Mouse (Mus musculus): ENCODE measurements around the gene Myo18b. TPM values are rescaled to one million over a fixed set of nuclear protein-coding genes. Genes with fewer than 3 reads are reported as not detected.

The Myo18b gene
- total and polyA plus RNA-seq, 3 experiments, result not detected

- no peak for TF ChIP-seq MAZ (IDR thresholded peaks at IDR 0.05; ENCODE audit: low read depth, low read length)
- no peak for TF ChIP-seq USF2 (conservative IDR thresholded peaks at IDR 0.05; ENCODE audit: low read depth, low read length)
- TF ChIP-seq EP300 (IDR thresholded peaks at IDR 0.05; ENCODE audit: low read length), result no peak
- no peak for TF ChIP-seq ETS1 (conservative IDR thresholded peaks at IDR 0.05; ENCODE audit: low read depth, low read length)
- TF ChIP-seq CHD2 (IDR thresholded peaks at IDR 0.05; ENCODE audit: low read length), result no peak
- no peak for TF ChIP-seq UBTF (IDR thresholded peaks at IDR 0.05; ENCODE audit: low read depth, low read length)
- no peak for TF ChIP-seq ZC3H11A (IDR thresholded peaks at IDR 0.05; ENCODE audit: low read depth, low read length)
- TF ChIP-seq BHLHE40 (IDR thresholded peaks at IDR 0.05; ENCODE audit: low read depth, low read length), result no peak
- TF ChIP-seq SMC3 (IDR thresholded peaks at IDR 0.05; ENCODE audit: low read depth, low read length), result no peak
- dilution Hi-C loops (cut with MboI; ENCODE audit: extremely low pct_ligation_motif_present, extremely low pct_unique_long_range_greater_than_20kb, low sequenced_read_pairs) (no loop called here), in situ Hi-C loops (cut with MboI; ENCODE audit: low pct_ligation_motif_present, low pct_unique_long_range_greater_than_20kb, low sequenced_read_pairs) (no loop called here)
- Histone ChIP-seq H3K36me3 (replicated peaks in 1 of 2; ENCODE audit: control insufficient read depth in 1 of 2, insufficient read depth in 1 of 2, low read length in 1 of 2) (no peaks in the 10 kb centered on the region), H3K27ac (ENCODE audit: insufficient read depth, low read depth) (no peak overlapping the region), H3K9me3 (replicated peaks; ENCODE audit: low read length) (peaks cover 94% of the 10 kb centered on the region), H3K79me2 (replicated peaks; ENCODE audit: control insufficient read depth, extremely low read depth, insufficient read depth, poor library complexity, severe bottlenecking) (no peaks in the 10 kb centered on the region), H3K9ac (ENCODE audit: insufficient read depth, low read depth) (no peak overlapping the region), H3K27me3 (replicated peaks) (no peaks in the 10 kb centered on the region), H3K4me1 (ENCODE audit: control insufficient read depth in 1 of 2, insufficient read depth in 2 of 2) (no peaks in the 10 kb centered on the region), H3K4me2 (ENCODE audit: insufficient read depth, low read depth, poor library complexity, severe bottlenecking) (no peak overlapping the region), H3K4me3 (replicated peaks in 1 of 3; ENCODE audit: low read depth in 2 of 3, low read length in 2 of 3, poor library complexity in 1 of 3) (peak overlapping the region in 1 of 3 experiments; percentile 19)
- no peak for DNase-seq (ENCODE audit: extremely low read depth)
Measured at GRCm38 (mm10) chr5:112640651-112641050, 255.5 kb downstream of the Myo18b start.

Other genes with a start within 250 kb of the Myo18b start
- not detected in 2 replicates for gene Grk3, start 119.4 kb upstream of the Myo18b start, total RNA-seq (2012; rRNA removed)
- not detected in 2 replicates for gene Grk3, start 119.4 kb upstream of the Myo18b start, total RNA-seq (2014; rRNA removed)
- gene Grk3, start 119.4 kb upstream of the Myo18b start, polyA plus RNA-seq (2012; ENCODE audit: insufficient read length, low read depth), result not detected in 2 replicates
- not detected in 2 replicates for gene Crybb2, start 173.8 kb upstream of the Myo18b start, total RNA-seq (2012; rRNA removed)
- gene Crybb2, start 173.8 kb upstream of the Myo18b start, total RNA-seq (2014; rRNA removed), result not detected in 2 replicates
- gene Crybb2, start 173.8 kb upstream of the Myo18b start, polyA plus RNA-seq (2012; ENCODE audit: insufficient read length, low read depth), result not detected in 2 replicates
- gene Crybb3, start 185.2 kb upstream of the Myo18b start, total RNA-seq (2012; rRNA removed), result not detected in 2 replicates
- not detected in 2 replicates for gene Crybb3, start 185.2 kb upstream of the Myo18b start, total RNA-seq (2014; rRNA removed)
- not detected in 2 replicates for gene Crybb3, start 185.2 kb upstream of the Myo18b start, polyA plus RNA-seq (2012; ENCODE audit: insufficient read length, low read depth)